Mouse (Mus musculus) left cerebral cortex, adult 8-10 months (tissue): Measurements from ENCODE around the gene Olig1. TPM values are rescaled to one million over a fixed set of nuclear protein-coding genes. Genes with fewer than 3 reads are reported as not detected.
"Not testable (repeated sequence)": the region's sequence is repeated elsewhere in the genome, so short reads cannot be mapped to it uniquely, and the experiment has no call there.

ENCODE experiments used
- DNase-seq, 2 experiments: peaks; one replicate each; pipeline ENCODE4 v3.0.0; 2022; ENCODE audit warnings: low spot score in 2 of 2
- total RNA-seq, 4 experiments: library from RNA; stranded (reverse); gene quantifications; 2 replicates each; pipeline ENCODE4 v1.2.4; 2022

The Olig1 gene
- total RNA-seq, 4 experiments from 2014 or later: 91.6 to 102 (median 92.5) TPM

- DNase-seq: no peak
These were observed 30.5 kb upstream of the Olig1 start for GRCm38 (mm10) chr16:91239024-91239423.

GRCm38 (mm10) chr16:91246292-91246691, 23.3 kb upstream of the Olig1 start:
- DNase-seq: no peak

- not testable (repeated sequence) for DNase-seq
These were observed 14.0 kb upstream of the Olig1 start for GRCm38 (mm10) chr16:91255419-91256164.

GRCm38 (mm10) chr16:91258956-91259355, 10.6 kb upstream of the Olig1 start:
- no peak for DNase-seq

GRCm38 (mm10) chr16:91260861-91261260, 8.7 kb upstream of the Olig1 start:
- DNase-seq: no peak

- peak in 1 of 2 experiments; percentile 61 for DNase-seq
These were observed 6.9 kb upstream of the Olig1 start for GRCm38 (mm10) chr16:91262467-91263220.

GRCm38 (mm10) chr16:91265972-91266371, 3.6 kb upstream of the Olig1 start:
- DNase-seq: peak; percentile 36 to 79

- DNase-seq: no peak
These were observed 684 bp upstream of the Olig1 start for GRCm38 (mm10) chr16:91268724-91269452.

GRCm38 (mm10) chr16:91270212-91270971, 820 bp downstream of the Olig1 start:
- DNase-seq: peak; percentile 22 to 37

GRCm38 (mm10) chr16:91270982-91271549, 1.5 kb downstream of the Olig1 start:
- DNase-seq: no peak

GRCm38 (mm10) chr16:91271634-91272033, 2.1 kb downstream of the Olig1 start:
- no peak for DNase-seq

GRCm38 (mm10) chr16:91280516-91280915, 10.9 kb downstream of the Olig1 start:
- peak in 1 of 2 experiments; percentile 66 for DNase-seq

- no peak for DNase-seq
These were observed 22.5 kb downstream of the Olig1 start for GRCm38 (mm10) chr16:91292080-91292479.

GRCm38 (mm10) chr16:91292719-91293333, 23.3 kb downstream of the Olig1 start:
- DNase-seq: no peak

GRCm38 (mm10) chr16:91297726-91298125, 28.2 kb downstream of the Olig1 start:
- no peak for DNase-seq

GRCm38 (mm10) chr16:91299412-91299811, 29.8 kb downstream of the Olig1 start:
- DNase-seq: no peak

- DNase-seq: no peak
These were observed 31.3 kb downstream of the Olig1 start for GRCm38 (mm10) chr16:91300641-91301441.

GRCm38 (mm10) chr16:91301454-91301853, 31.9 kb downstream of the Olig1 start:
- DNase-seq: no peak
